Mouse (Mus musculus) stomach, embryonic 14.5 days (tissue): ENCODE results near the gene Rab13. TPM values are rescaled to one million over a fixed set of nuclear protein-coding genes. Genes with fewer than 3 reads are reported as not detected.
A peak's percentile ranks its signal among the peaks of the same experiment; 100 is the strongest.
"Not testable (repeated sequence)": the region's sequence is repeated elsewhere in the genome, so short reads cannot be mapped to it uniquely, and the experiment has no call there.

Experiments
- ATAC-seq: fragments of 200-750 bp; cut with Nextera tagmentation; 2 replicates; pipeline ENCODE4 v1.8.0; 2017; ENCODE audit warnings: low read depth, moderate TSS enrichment; ENCODE audit not compliant: insufficient number of reproducible peaks, insufficient read depth, low FRiP score
- H3K27ac ChIP-seq: fragments of 300-500 bp; sonication (generic); 2 replicates; pipeline ENCODE4 v1.5.1; 2014; ENCODE audit warnings: mild to moderate bottlenecking, low read length, moderate library complexity, mixed read lengths
- H3K27me3 ChIP-seq: fragments of 300-500 bp; sonication (generic); 2 replicates; pipeline ENCODE4 v1.6.1; 2014; ENCODE audit warnings: low read length, control low read depth, mixed read lengths; ENCODE audit not compliant: control insufficient read depth, insufficient read depth
- H3K36me3 ChIP-seq: fragments of 300-500 bp; sonication (generic); 2 replicates; pipeline ENCODE4 v1.6.1; 2014; ENCODE audit warnings: mild to moderate bottlenecking, control low read depth, low read length, moderate library complexity, mixed read lengths; ENCODE audit not compliant: control insufficient read depth, insufficient read depth
- H3K4me1 ChIP-seq: fragments of 300-500 bp; sonication (generic); 2 replicates; pipeline ENCODE4 v1.6.1; 2014; ENCODE audit warnings: low read length, control low read depth, mixed read lengths; ENCODE audit not compliant: control insufficient read depth, insufficient read depth
- H3K4me2 ChIP-seq: fragments of 300-500 bp; sonication (generic); replicated peaks from 2 replicates; pipeline ENCODE4 v1.6.1; 2014; ENCODE audit warnings: low read depth, low read length, control low read depth
- H3K4me3 ChIP-seq: fragments of 300-500 bp; sonication (generic); 2 replicates; pipeline ENCODE4 v1.5.1; 2014; ENCODE audit warnings: low read depth, low read length, control low read depth
- H3K9ac ChIP-seq: fragments of 300-500 bp; sonication (generic); replicated peaks from 2 replicates; pipeline ENCODE4 v1.6.1; 2014; ENCODE audit warnings: low read depth, mild to moderate bottlenecking, control low read depth, low read length, moderate library complexity, mixed read lengths
- H3K9me3 ChIP-seq: fragments of 300-500 bp; sonication (generic); 2 replicates; pipeline ENCODE4 v1.6.1; 2016; ENCODE audit warnings: low read depth, low read length, control low read depth; ENCODE audit not compliant: control insufficient read depth
- WGBS: fragments of 180-500 bp; shearing (Covaris S2); extraction: QIAGEN DNeasy Blood & Tissue Kit; methylation state at CpG from one replicate; pipeline ENCODE4 v1.1.7; 2014; 5-methylcytosine and 5-hydroxymethylcytosine counted together
- polyA plus RNA-seq: library from polyadenylated mRNA; unstranded; fragments of >200 nt; fragmentation: Nextera tagmentation; extraction: Ambion mirVana; gene quantifications from 2 replicates; pipeline ENCODE4 v1.2.1, GENCODE M21; 2014

Gene Rab13
- polyA plus RNA-seq, 1 experiment from 2014 or later, result 17.7 TPM

DNA sequence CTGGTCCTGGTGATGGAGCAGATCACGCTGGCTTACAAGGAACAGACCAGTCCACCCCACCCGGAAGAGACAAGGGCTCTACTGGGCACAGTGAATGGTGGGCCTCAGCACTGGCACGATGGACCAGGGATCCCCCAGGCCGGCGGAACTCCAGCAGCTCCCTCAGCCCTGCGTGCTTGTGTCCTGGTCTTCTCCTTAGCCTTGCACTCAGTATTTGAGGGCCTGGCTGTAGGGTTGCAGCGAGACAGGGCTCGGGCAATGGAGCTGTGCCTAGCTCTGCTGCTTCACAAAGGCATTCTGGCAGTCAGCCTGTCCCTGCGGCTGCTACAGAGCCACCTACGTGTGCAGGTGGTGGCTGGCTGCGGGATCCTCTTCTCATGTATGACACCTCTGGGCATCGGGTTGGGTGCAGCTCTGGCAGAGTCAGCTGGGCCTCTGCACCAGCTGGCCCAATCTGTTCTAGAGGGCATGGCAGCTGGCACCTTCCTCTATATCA lies 38.3 kb downstream of the Rab13 start:
- not testable (repeated sequence) for H3K9me3 ChIP-seq, ATAC-seq, H3K4me3 ChIP-seq, H3K27ac ChIP-seq, H3K27me3 ChIP-seq, H3K9ac ChIP-seq, H3K4me2 ChIP-seq
- Histone ChIP-seq H3K4me1 (peaks cover 18% of the 10 kb centered on the region; the same call in 1 of the 2 replicates), H3K36me3 (peaks cover 15% of the 10 kb centered on the region; the same call in 1 of the 2 replicates)
- 96% methylated on average over 10 of the region's 12 CpGs for WGBS

- not testable (repeated sequence) for H3K9ac ChIP-seq, ATAC-seq, H3K27me3 ChIP-seq, H3K4me2 ChIP-seq, H3K9me3 ChIP-seq, H3K4me3 ChIP-seq, H3K27ac ChIP-seq
- WGBS, result 89% methylated on average over 2 of the region's 2 CpGs
- Histone ChIP-seq H3K36me3 (peaks cover 20% of the 10 kb centered on the region), H3K4me1 (peaks cover 15% of the 10 kb centered on the region; the same call in 1 of the 2 replicates)
Observed at GRCm38 (mm10) chr3:90252659-90253058, 39.2 kb downstream of the Rab13 start.

- not testable (repeated sequence) for ATAC-seq, H3K4me2 ChIP-seq
- 79% methylated on average over 1 of the region's 1 CpGs for WGBS
Observed at GRCm38 (mm10) chr3:90253174-90253573, 39.7 kb downstream of the Rab13 start.

GRCm38 (mm10) chr3:90253653-90254418 lies 40.3 kb downstream of the Rab13 start, which contains the start of gene Crtc2:
TSS of gene Crtc2 (plus strand) at chr3:90254163.
- peaks cover 23% of the 10 kb centered on the region for H3K36me3 ChIP-seq
- under 1% methylated on average over 39 of the region's 40 CpGs for WGBS
- ATAC-seq, result peak; percentile 98
- no peaks in the 10 kb centered on the region for H3K9me3 ChIP-seq
- H3K27ac ChIP-seq, result peak within 1 kb of the TSS; percentile 86
- H3K4me3 ChIP-seq, result peak within 1 kb of the TSS; percentile 79
- peaks cover 12% of the 10 kb centered on the region; the same call in 1 of the 2 replicates for H3K4me1 ChIP-seq
- H3K27me3 ChIP-seq, result no peaks in the 10 kb centered on the region
- H3K9ac ChIP-seq, result peak within 1 kb of the TSS; percentile 85
- peak within 1 kb of the TSS; percentile 70 for H3K4me2 ChIP-seq

More at GRCm38 (mm10) chr3:90253174-90253573, 39.7 kb downstream of the Rab13 start:
- not testable (repeated sequence) for H3K9me3 ChIP-seq, H3K9ac ChIP-seq, H3K27me3 ChIP-seq, H3K4me3 ChIP-seq, H3K27ac ChIP-seq
- Histone ChIP-seq H3K36me3 (peaks cover 20% of the 10 kb centered on the region), H3K4me1 (peaks cover 15% of the 10 kb centered on the region; the same call in 1 of the 2 replicates)

DNA sequence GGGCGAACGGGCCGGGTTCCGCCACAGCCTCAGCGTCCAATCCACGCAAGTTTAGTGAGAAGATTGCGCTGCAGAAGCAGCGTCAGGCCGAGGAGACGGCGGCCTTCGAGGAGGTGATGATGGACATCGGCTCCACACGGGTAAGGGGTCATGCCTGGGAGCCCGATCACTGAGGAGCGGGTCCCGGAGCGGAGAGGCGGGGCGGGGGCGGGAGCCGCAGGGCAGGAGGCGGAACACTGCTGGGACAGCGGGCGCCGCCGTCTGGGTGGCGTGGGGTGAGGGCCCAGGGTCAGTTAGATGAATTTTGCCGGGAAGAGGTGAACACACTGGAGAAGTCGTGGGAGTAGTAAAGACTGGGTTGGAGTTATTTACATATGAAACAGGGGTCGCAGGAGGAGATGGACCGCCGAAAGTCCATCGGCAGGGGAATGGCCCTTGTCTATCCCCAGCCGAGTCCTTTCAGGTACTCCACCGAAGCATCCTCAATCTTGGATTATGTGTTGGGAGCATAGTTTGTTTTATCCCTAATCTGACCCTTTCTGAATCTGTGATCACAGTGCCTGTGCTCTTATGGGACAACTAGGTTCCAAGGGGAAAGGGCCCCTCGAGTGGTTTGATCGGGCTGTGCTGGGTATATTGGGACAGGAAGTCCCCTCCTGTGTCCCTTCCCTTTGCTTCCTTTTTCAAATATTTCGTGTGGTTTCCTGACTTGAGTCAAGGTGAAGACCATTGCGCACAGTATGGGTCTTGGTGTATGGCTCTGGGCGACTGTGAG lies 41.1 kb downstream of the Rab13 start:
- H3K4me2 ChIP-seq, result peak overlapping the region; percentile 70
- H3K27me3 ChIP-seq, result no peaks in the 10 kb centered on the region
- under 1% methylated on average over 41 of the region's 41 CpGs for WGBS
- peak overlapping the region; percentile 86 for H3K27ac ChIP-seq
- ATAC-seq, result peak; percentile 51; the same call in 1 of the 2 replicates
- H3K4me1 ChIP-seq, result peaks cover 6% of the 10 kb centered on the region; the same call in 1 of the 2 replicates
- H3K9ac ChIP-seq, result peak overlapping the region; percentile 85
- peak overlapping the region; percentile 79 for H3K4me3 ChIP-seq
- no peaks in the 10 kb centered on the region for H3K9me3 ChIP-seq
- H3K36me3 ChIP-seq, result peaks cover 27% of the 10 kb centered on the region

DNA sequence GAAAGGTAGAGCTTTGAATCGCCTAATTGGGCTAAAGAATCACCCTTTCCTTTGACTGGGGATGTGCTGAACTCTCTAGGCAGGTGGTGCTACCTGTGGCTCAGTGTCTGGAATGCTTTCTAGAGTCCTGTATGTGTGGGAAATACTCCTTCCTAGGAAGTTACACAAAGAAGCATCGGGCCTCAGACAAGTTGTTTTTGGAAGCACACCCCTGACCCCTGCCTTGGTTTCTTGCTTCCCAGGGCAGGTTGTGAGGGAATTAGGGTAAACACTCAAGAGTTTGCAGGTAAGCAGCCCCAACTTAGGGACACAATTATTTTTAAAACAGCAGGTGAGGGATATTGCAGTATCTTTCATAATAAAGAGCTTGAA lies 41.7 kb downstream of the Rab13 start:
- Histone ChIP-seq H3K9me3 (no peaks in the 10 kb centered on the region), H3K4me1 (peaks cover 6% of the 10 kb centered on the region; the same call in 1 of the 2 replicates), H3K9ac (peak overlapping the region; percentile 85; the same call in 1 of the 2 replicates), H3K27ac (peak overlapping the region; percentile 21; the same call in 1 of the 2 replicates), H3K4me2 (peak overlapping the region; percentile 70), H3K27me3 (no peaks in the 10 kb centered on the region), H3K4me3 (peak overlapping the region; percentile 79), H3K36me3 (peaks cover 28% of the 10 kb centered on the region)
- whole genome bisulfite sequencing, result 13% methylated on average over 2 of the region's 2 CpGs
- no peak for ATAC-seq

DNA sequence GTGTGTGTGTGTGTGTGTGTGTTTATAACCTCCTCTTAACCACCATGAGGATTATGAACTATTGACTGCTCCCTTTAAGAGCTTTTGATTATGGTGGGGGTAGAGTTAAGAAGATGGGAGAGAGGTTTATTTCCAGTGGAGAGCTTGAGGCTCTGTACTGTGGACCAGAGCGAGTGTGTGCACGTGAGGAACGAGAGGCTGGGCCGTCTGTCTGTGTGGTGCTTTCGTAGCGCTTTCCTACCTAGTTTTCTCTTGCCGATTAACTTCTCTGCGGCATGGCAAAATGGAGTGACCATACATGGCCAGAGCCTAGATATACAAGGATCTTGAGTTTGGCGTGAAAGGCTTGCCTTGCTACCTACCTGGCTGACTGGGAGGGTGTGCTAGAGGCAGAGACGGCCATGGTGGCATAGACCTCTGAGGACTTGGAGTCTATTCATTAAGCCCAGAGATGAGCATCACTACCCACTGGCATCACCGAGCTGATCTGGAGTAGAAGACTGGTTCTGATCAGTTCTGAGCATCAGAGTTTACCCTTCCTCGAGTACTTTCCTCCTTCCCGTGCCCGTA lies 42.4 kb downstream of the Rab13 start:
- Histone ChIP-seq H3K4me2 (no peak overlapping the region), H3K36me3 (peaks cover 34% of the 10 kb centered on the region), H3K27me3 (no peaks in the 10 kb centered on the region), H3K4me1 (peaks cover 6% of the 10 kb centered on the region; the same call in 1 of the 2 replicates), H3K27ac (no peak overlapping the region), H3K9ac (no peak overlapping the region), H3K9me3 (no peaks in the 10 kb centered on the region), H3K4me3 (no peak overlapping the region)
- WGBS, result 89% methylated on average over 14 of the region's 14 CpGs
- no peak for ATAC-seq
